Mouse (Mus musculus): ENCODE results near the gene Ccdc106.

DNA sequence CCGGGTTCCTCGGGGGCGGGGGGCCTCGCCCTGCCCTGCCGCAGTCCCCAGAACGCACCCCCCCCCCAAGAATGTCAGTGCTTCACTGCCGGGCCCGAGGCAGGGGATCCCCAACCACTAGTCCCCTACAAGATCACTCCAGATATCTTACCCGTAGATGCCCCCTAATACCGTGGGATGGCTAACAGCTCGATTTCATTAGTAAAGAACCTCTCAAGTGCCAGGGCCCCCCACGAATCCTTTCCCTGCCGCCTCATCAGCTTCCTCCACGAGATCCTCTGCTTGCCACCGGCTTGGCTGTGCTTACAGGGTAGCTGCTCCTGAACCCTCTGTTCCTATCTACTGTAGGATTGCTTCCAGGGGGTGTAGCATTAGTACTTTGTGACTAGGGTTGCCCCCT, 332 bp downstream of the Ccdc106 start:
- TF ChIP-seq CTCF (IDR thresholded peaks at IDR 0.05; ENCODE audit: low read depth) (no peak), EP300 (IDR thresholded peaks at IDR 0.05; ENCODE audit: low read depth) (no peak)

Data from liver, postnatal 0 days (tissue).